Mouse (Mus musculus) heart, postnatal 0 days (tissue): ENCODE data around the gene Il25.

Experiments used
- CTCF ChIP-seq: IDR thresholded peaks from 2 replicates; pipeline ENCODE4 v1.5.1; 2016; ENCODE audit warnings: antibody characterized with exemption, control low read depth, low read depth
- EP300 ChIP-seq: IDR thresholded peaks from 2 replicates; pipeline ENCODE4 v1.6.1; 2016; ENCODE audit warnings: antibody characterized with exemption, low read depth

DNA sequence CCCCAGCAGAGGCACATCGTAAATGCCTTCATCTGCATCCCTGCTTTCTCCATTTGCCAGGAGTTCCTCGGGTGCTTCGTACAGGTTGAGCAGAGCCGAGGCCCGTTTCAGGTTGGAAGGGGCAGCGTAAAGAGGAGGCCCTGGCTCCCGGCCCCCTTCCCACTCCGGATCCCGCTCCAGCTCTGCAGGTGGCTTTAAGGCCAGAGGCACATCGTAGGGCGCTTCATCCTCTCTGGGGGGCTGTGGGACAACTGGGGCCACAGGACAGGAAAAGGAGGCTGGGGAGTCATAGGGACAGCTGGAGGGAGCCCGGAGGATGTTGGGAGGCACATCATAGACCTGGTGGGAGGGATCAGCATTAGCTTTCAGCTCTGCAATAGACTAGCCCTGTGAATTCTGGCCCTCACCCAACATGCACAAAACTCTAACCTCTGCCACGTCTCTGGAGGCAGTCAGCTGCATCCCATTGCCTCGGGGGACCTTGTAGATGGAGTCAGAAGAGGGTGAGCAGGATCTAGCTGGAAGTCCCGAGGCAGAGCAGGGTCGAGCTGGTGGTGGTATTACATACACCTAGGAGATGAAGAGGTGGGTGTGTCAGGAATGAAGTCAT, 12.3 kb upstream of the Il25 start:
- TF ChIP-seq CTCF = no peak
- TF ChIP-seq EP300 = no peak
